Mouse (Mus musculus): ENCODE results near the gene Map10.

DNA sequence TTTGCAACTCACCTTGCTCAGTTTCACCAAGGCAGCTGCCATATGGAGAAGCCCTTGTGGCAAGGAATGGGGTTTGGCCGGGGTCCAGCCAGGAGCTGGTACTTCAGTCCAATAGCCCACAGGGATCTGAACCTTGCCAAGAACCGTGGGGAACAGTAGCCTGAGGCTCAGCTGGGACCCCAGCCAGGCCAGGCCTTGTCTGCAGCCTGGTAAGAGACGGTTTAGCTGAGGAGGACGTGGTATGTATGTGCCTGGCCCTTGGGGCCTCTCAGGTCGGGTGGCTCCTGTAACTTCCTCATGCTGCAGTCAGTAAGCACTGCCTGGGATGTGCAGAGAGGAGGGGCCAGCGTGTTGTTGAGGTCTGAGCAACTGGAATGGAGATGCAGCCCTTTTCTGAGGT is 27.8 kb upstream of the Map10 start:
- no peak for TF ChIP-seq CTCF (IDR thresholded peaks at IDR 0.05; ENCODE audit: low read depth, low read length)
- TF ChIP-seq POLR2A (IDR thresholded peaks at IDR 0.05; ENCODE audit: extremely low read depth, insufficient read depth, low read length), result no peak
